9 mouse cellular contexts compared by ENCODE assay signal in the genomic region with DNA sequence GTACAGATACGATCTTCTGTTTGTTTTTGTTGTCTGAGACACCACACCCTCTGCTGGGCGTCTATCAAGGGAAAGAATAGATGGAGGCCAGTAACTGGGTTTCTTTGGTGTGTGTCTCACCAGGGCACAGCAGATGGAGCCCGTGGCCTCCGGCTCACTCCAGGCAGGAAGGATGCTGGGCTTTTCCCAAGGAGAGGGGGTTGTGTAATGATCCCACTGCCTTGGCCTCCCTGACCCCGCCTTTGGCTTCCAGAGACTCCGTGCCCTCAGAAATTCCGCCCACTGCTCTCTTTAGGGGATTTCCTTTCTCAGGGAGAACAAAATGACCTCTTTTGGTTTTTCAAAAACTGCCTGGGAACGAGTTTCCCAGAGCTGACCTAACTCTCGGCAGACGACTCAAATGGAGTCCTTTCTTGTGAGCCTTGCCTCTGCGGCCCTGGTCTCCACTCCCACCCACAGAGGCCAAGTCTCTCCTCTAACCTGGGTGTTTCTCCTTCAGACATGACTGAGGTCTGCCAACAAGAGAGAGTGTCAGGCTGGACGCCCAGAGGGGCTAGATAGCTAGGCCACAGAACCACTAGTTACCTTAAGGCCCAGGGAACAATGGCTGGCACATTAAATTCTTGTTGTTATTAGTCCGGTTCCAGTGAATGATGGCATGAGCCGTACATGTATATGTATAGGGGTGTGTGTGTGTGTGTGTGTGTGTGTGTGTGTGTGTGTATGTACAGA.
DNase-seq lines count a peak whose midpoint lies in the region; ATAC-seq and TF ChIP-seq lines count a peak whose summit lies in the region.
"Had no signal": no experiment of that assay in that cellular context is flagged by ENCODE, and none has a peak within 500 bp of the region (broad histone marks: within the 10 kb centered on the region; RNA-seq: fewer than 3 reads in every experiment).

No protein-coding gene starts in this region.

- DNase-seq in spleen, adult 2 months (ENCODE audit: low read depth in 1 of 2, low spot score in 2 of 2), result peak in 1 of 2 experiments; percentile 6
- DNase-seq in spleen, postnatal 10 days (ENCODE audit: low spot score in 2 of 2), result no peak
- DNase-seq in heart, postnatal 25 days (ENCODE audit: low spot score), result peak; percentile 81
- DNase-seq in layer of hippocampus, postnatal 14 days (ENCODE audit: low spot score in 2 of 2), result no peak
- no peak for DNase-seq in left cerebral cortex, postnatal 36 days (ENCODE audit: low spot score in 2 of 2)

- no peaks in the 10 kb centered on the region for H3K4me1 ChIP-seq in spleen, adult 2 months (ENCODE audit: control insufficient read depth, insufficient read depth, insufficient read length)
- H3K4me1 ChIP-seq in embryonic facial prominence, embryonic 13.5 days, result peaks cover 27% of the 10 kb centered on the region
- H3K4me1 ChIP-seq in limb, embryonic 13.5 days, result peaks cover 10% of the 10 kb centered on the region
- peaks cover 29% of the 10 kb centered on the region for H3K4me1 ChIP-seq in neural tube, embryonic 12.5 days

- intact Hi-C loops in heart, postnatal 25 days (cut with DNase I), result loop anchor here (1.0 to 5.0 kb wide), 2 partner anchors 44 to 339 kb away; no protein-coding TSS in a partner anchor
- intact Hi-C loops in left cerebral cortex, postnatal 36 days (cut with DNase I), result loop anchor here (5.0 kb wide), 1 partner anchor 44 kb away; no protein-coding TSS in a partner anchor

- WGBS in spleen, adult 2 months, result 74% methylated on average over 14 of the region's 14 CpGs
- WGBS in embryonic facial prominence, embryonic 13.5 days, result 27% methylated on average over 14 of the region's 14 CpGs
- WGBS in limb, embryonic 13.5 days, result 29% methylated on average over 14 of the region's 14 CpGs
- WGBS in neural tube, embryonic 12.5 days, result 15% methylated on average over 14 of the region's 14 CpGs

- peak overlapping the region; percentile 53; the same call in 1 of the 2 replicates for H3K27ac ChIP-seq in spleen, adult 2 months (ENCODE audit: insufficient read depth, low read length)
- H3K27ac ChIP-seq in embryonic facial prominence, embryonic 13.5 days, result no peak overlapping the region
- no peak overlapping the region for H3K27ac ChIP-seq in limb, embryonic 13.5 days
- H3K27ac ChIP-seq in neural tube, embryonic 12.5 days, result no peak overlapping the region
- H3K27ac ChIP-seq: macrophage had no signal

- 0 out of 2 replicates have a peak, but pooled peaks have one; percentile 57 for ATAC-seq in embryonic facial prominence, embryonic 13.5 days (ENCODE audit: insufficient number of reproducible peaks, insufficient read depth, low FRiP score, low TSS enrichment, low read depth)
- peak; percentile 54 for ATAC-seq in limb, embryonic 13.5 days (ENCODE audit: low FRiP score, low read depth)
- peak; percentile 55; the same call in 1 of the 2 replicates for ATAC-seq in neural tube, embryonic 12.5 days (ENCODE audit: low FRiP score, low read depth)

- no peak overlapping the region for H3K4me3 ChIP-seq in spleen, adult 2 months (ENCODE audit: extremely low read depth, insufficient read depth, insufficient read length)
- H3K4me3 ChIP-seq in embryonic facial prominence, embryonic 13.5 days, result no peak overlapping the region
- H3K4me3 ChIP-seq in limb, embryonic 13.5 days, result no peak overlapping the region
- H3K4me3 ChIP-seq in neural tube, embryonic 12.5 days, result no peak overlapping the region

- H3K27me3 ChIP-seq in spleen, adult 2 months (ENCODE audit: control insufficient read depth, insufficient read depth, low read length), result no peaks in the 10 kb centered on the region
- 0 out of 2 replicates have a peak, but pooled peaks cover 2% of the 10 kb centered on the region for H3K27me3 ChIP-seq in embryonic facial prominence, embryonic 13.5 days
- H3K27me3 ChIP-seq in limb, embryonic 13.5 days, result 0 out of 2 replicates have a peak, but pooled peaks cover 4% of the 10 kb centered on the region
- peaks cover 26% of the 10 kb centered on the region for H3K27me3 ChIP-seq in neural tube, embryonic 12.5 days (replicated peaks)

- TF ChIP-seq POLR2A in spleen, adult 2 months (IDR thresholded peaks at IDR 0.05; ENCODE audit: low read depth, low read length), result no peak

- H3K4me2 ChIP-seq in embryonic facial prominence, embryonic 13.5 days, result no peak overlapping the region
- no peak overlapping the region for H3K4me2 ChIP-seq in limb, embryonic 13.5 days (replicated peaks)
- H3K4me2 ChIP-seq in neural tube, embryonic 12.5 days (replicated peaks), result no peak overlapping the region

- TF ChIP-seq CTCF in spleen, adult 2 months (IDR thresholded peaks at IDR 0.05; ENCODE audit: extremely low read depth, insufficient read depth, insufficient read length, insufficient replicate concordance), result no peak

- no peaks in the 10 kb centered on the region for H3K9me3 ChIP-seq in embryonic facial prominence, embryonic 13.5 days
- H3K9me3 ChIP-seq in limb, embryonic 13.5 days, result no peaks in the 10 kb centered on the region
- H3K9me3 ChIP-seq in neural tube, embryonic 12.5 days, result no peaks in the 10 kb centered on the region

- no peaks in the 10 kb centered on the region for H3K36me3 ChIP-seq in spleen, adult 2 months (ENCODE audit: control insufficient read depth, insufficient read depth, low read length)
- H3K36me3 ChIP-seq in embryonic facial prominence, embryonic 13.5 days, result no peaks in the 10 kb centered on the region
- no peaks in the 10 kb centered on the region for H3K36me3 ChIP-seq in limb, embryonic 13.5 days
- H3K36me3 ChIP-seq in neural tube, embryonic 12.5 days, result no peaks in the 10 kb centered on the region

- no peak overlapping the region for H3K9ac ChIP-seq in embryonic facial prominence, embryonic 13.5 days
- no peak overlapping the region for H3K9ac ChIP-seq in limb, embryonic 13.5 days
- H3K9ac ChIP-seq in neural tube, embryonic 12.5 days, result no peak overlapping the region
